Mouse (Mus musculus) hindbrain, postnatal 0 days (tissue): ENCODE data around the gene Fam186b. TPM values are rescaled to one million over a fixed set of nuclear protein-coding genes. Genes with fewer than 3 reads are reported as not detected.
A peak's percentile ranks its signal among the peaks of the same experiment; 100 is the strongest.
"Not testable (repeated sequence)": the region's sequence is repeated elsewhere in the genome, so short reads cannot be mapped to it uniquely, and the experiment has no call there.

Experiments
- ATAC-seq: fragments of 200-750 bp; cut with Nextera tagmentation; 2 replicates; pipeline ENCODE4 v1.8.0; 2017; ENCODE audit warnings: mild to moderate bottlenecking, moderate TSS enrichment, moderate library complexity
- DNase-seq: peaks from one replicate; pipeline ENCODE4 v3.0.0-alpha.2; 2015; ENCODE audit warnings: low spot score
- H3K27ac ChIP-seq: fragments of 300-500 bp; sonication (generic); 2 replicates; pipeline ENCODE4 v1.5.1; 2014; ENCODE audit warnings: mild to moderate bottlenecking
- H3K27me3 ChIP-seq: fragments of 300-500 bp; sonication (generic); 2 replicates; pipeline ENCODE4 v1.6.1; 2014; ENCODE audit warnings: low read length, mixed read lengths; ENCODE audit not compliant: insufficient read depth
- H3K36me3 ChIP-seq: fragments of 300-500 bp; sonication (generic); 2 replicates; pipeline ENCODE4 v1.6.1; 2014; ENCODE audit warnings: low read length, mixed read lengths; ENCODE audit not compliant: insufficient read depth
- H3K4me1 ChIP-seq: fragments of 300-500 bp; sonication (generic); 2 replicates; pipeline ENCODE4 v1.6.1; 2014; ENCODE audit warnings: antibody characterized with exemption, low read length, mixed read lengths; ENCODE audit not compliant: insufficient read depth
- H3K4me2 ChIP-seq: fragments of 300-500 bp; sonication (generic); 2 replicates; pipeline ENCODE4 v1.6.1; 2014; ENCODE audit warnings: low read depth, mild to moderate bottlenecking, low read length, moderate library complexity, mixed read lengths
- H3K4me3 ChIP-seq: fragments of 300-500 bp; sonication (generic); 2 replicates; pipeline ENCODE4 v1.5.1; 2014; ENCODE audit warnings: low read length
- H3K9ac ChIP-seq: fragments of 300-500 bp; sonication (generic); replicated peaks from 2 replicates; pipeline ENCODE4 v1.6.1; 2014; ENCODE audit warnings: mild to moderate bottlenecking, low read length, moderate library complexity, mixed read lengths
- H3K9me3 ChIP-seq: fragments of 300-500 bp; sonication (generic); 2 replicates; pipeline ENCODE4 v1.6.1; 2016; ENCODE audit warnings: low read length, mixed read lengths
- CTCF ChIP-seq: IDR thresholded peaks from 2 replicates; pipeline ENCODE4 v1.5.1; 2016; ENCODE audit warnings: antibody characterized with exemption, control low read depth, low read depth
- WGBS: fragments of 180-500 bp; shearing (Covaris S2); extraction: QIAGEN DNeasy Blood & Tissue Kit; methylation state at CpG from one replicate; pipeline ENCODE4 v1.1.7; 2014; 5-methylcytosine and 5-hydroxymethylcytosine counted together
- polyA plus RNA-seq: library from polyadenylated mRNA; unstranded; fragments of >200 nt; fragmentation: Nextera tagmentation; extraction: Ambion mirVana; gene quantifications from 2 replicates; pipeline ENCODE4 v1.2.1, GENCODE M21; 2015
- total RNA-seq: library from RNA; depleted of rRNA; stranded (reverse); fragments of >200 nt; gene quantifications from 2 replicates; pipeline ENCODE4 v1.2.3, GENCODE M21; 2014

The Fam186b gene
- total and polyA plus RNA-seq, 2 experiments from 2014 or later, result 1.3 TPM

DNA sequence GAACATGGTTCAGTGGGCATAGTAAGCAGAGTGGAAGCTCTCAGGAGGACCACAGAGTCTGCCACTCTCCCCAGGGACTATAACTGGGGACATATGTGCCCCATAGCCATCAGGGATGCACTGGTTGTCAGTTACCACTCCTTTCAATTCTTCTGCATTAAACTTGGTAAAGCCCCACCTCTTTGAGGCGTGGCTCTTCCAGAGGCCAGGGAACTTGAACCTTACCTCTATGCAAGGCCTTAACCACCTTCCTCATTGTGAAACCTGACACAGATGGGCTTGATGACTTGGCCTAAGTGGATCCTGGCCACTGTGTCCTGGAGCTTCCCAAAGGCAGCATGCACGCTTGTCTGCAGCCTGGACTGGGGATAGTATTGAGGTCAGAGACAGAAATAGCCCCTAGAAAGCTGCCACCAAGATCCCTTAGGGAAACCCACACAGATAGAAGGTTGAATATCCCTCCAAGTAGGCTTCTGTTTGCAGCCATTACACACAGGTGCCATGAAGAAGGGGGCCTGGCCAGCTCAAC is 41.1 kb downstream of the Fam186b start:
- 81% methylated on average over 2 of the region's 2 CpGs for WGBS

DNA sequence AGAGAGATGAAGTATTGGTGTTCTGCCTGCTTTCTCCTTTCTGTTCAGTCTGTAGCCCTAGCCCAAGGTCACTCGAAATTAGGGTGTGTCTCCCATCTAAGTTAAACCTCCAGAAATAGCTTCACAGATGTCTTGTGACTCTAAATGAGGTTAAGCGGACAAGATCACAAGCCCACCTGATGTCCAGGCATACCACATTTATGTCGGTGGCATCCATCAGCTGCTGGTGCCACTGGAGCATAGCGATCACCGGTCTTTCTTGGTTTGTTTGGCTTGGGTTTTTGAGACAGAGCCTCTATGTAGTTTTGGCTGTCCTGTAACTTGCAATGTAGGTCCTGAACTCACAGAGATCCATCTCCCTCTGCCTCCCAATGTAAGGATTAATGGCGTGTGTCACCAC is 41.9 kb downstream of the Fam186b start:
- WGBS, result 96% methylated on average over 6 of the region's 6 CpGs
- no peak overlapping the region for H3K27ac ChIP-seq
- H3K27me3 ChIP-seq, result no peaks in the 10 kb centered on the region
- H3K4me2 ChIP-seq, result no peak overlapping the region
- no peak overlapping the region for H3K4me3 ChIP-seq
- no peak for DNase-seq
- no peak for ATAC-seq
- H3K4me1 ChIP-seq, result 0 out of 2 replicates have a peak, but pooled peaks cover 3% of the 10 kb centered on the region
- peaks cover 9% of the 10 kb centered on the region; the same call in 1 of the 2 replicates for H3K36me3 ChIP-seq
- H3K9me3 ChIP-seq, result no peaks in the 10 kb centered on the region
- TF ChIP-seq CTCF, result no peak
- H3K9ac ChIP-seq, result no peak overlapping the region

More for the DNA sequence above, 41.1 kb downstream of the Fam186b start:
- DNase-seq (no peak), ATAC-seq (no peak)
- no peaks in the 10 kb centered on the region for H3K27me3 ChIP-seq
- H3K4me1 ChIP-seq, result 0 out of 2 replicates have a peak, but pooled peaks cover 3% of the 10 kb centered on the region
- H3K4me2 ChIP-seq, result no peak overlapping the region
- no peak overlapping the region for H3K27ac ChIP-seq
- TF ChIP-seq CTCF, result no peak
- H3K9me3 ChIP-seq, result no peaks in the 10 kb centered on the region
- 0 out of 2 replicates have a peak, but pooled peaks cover 1% of the 10 kb centered on the region for H3K36me3 ChIP-seq
- no peak overlapping the region for H3K4me3 ChIP-seq
- no peak overlapping the region for H3K9ac ChIP-seq

DNA sequence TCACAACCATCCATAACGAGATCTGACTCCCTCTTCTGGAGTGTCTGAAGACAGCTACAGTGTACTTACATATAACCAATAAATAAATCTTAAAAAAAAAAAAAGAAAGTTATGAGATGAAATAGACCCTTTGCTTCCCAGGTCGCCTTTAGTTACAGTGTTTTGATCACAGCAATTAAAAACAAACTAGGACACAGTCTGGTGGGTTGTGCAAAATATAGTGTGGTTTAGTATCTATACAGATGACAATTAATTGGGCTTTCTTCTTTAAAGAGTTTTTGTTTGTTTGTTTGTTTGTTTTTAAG is 42.6 kb downstream of the Fam186b start:
- not testable (repeated sequence) for H3K4me1 ChIP-seq, H3K27ac ChIP-seq, DNase-seq, H3K27me3 ChIP-seq, H3K9ac ChIP-seq, H3K9me3 ChIP-seq, ATAC-seq
- 0 out of 2 replicates have a peak, but pooled peaks have one; percentile 3 for TF ChIP-seq CTCF
- Histone ChIP-seq H3K4me2 (peak overlapping the region; percentile 60), H3K4me3 (peak overlapping the region; percentile 48; the same call in 1 of the 2 replicates), H3K36me3 (peaks cover 15% of the 10 kb centered on the region; the same call in 1 of the 2 replicates)
- WGBS, result 44% methylated on average over 2 of the region's 2 CpGs

DNA sequence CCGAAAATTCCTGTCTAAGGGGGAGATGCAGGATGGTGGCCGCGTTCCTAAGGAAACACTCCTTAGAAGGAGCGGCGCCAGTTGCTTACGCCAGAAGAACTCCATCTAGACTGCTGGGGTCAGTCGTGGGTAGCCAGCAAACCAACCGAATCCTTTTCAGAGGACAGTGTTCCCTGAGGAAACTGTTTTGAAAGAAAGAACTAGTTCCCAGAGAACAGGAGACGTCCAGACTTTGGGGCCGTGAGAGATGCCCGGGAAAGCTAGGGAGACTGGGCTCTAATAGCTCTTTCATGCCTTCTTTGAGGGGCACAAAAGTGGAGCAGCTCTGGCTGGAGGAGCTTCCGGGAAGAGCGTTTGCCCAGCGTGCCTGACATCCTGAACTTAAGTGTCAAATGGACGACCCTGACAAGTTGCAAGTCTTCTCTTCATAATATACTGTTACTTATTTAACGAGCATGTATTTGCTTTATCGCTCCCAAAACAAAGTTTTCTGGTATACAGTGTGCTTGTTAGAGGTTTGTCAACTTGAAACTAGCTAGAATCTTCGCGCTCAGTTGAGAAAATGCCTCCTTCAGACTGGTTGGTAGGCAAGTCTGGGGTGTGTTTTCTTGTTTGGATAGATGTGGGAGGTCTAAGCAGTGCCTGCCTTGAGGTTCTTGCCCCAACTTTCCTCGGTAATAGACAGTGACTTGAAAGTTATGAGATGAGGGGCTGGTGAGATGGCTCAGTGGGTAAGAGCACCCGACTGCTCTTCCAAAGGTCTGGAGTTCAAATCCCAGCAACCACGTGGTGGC is 43.1 kb downstream of the Fam186b start:
- Histone ChIP-seq H3K27me3 (no peaks in the 10 kb centered on the region), H3K4me2 (peak overlapping the region; percentile 60), H3K4me1 (0 out of 2 replicates have a peak, but pooled peaks cover 3% of the 10 kb centered on the region), H3K9ac (peak overlapping the region; percentile 51), H3K9me3 (no peaks in the 10 kb centered on the region), H3K27ac (peak overlapping the region; percentile 94), H3K36me3 (peaks cover 20% of the 10 kb centered on the region; the same call in 1 of the 2 replicates), H3K4me3 (peak overlapping the region; percentile 48)
- TF ChIP-seq CTCF, result peak; percentile 45
- WGBS, result 5% methylated on average over 22 of the region's 22 CpGs
- ATAC-seq (peak; percentile 71), DNase-seq (peak; percentile 83)

DNA sequence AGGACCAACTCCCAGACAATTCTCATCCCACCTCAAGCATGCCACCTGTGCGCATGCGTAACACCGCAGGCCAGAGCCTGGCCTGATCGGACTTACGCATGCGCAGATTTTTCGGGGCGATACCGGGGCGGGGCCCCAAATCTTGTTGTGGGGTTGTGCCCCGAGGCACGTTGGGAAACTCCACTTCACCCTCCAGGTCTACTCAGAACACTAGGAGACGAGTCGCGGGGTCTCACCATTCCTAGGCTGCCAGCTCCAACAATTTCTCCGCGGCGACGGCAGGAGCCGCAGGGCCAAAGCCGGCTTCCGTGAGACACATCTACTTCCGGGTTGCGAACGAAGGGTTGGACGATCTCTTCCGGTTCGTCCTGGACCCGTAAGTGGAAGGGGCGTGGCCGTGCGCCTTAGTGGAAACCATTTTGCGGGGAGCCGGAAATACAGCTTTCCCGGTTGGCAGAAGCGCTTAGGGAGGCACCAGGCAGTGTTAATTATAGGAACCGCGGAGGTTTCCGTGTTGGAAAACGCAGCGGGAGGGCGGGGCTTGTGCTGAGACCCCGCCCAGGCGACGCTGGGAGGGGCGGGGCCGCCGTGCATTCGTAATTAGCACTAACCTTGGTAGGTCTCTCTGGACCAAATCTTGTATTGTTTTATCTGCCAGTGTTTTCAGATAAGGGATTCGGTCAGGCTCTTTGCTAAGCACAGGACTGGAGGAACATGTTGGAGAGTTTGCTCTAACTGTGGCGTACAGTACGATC is 43.9 kb downstream of the Fam186b start, which contains the start of gene Mcrs1:
Mcrs1 (minus strand) TSS at position 336 of the 755 bp plus-strand sequence.
- H3K9me3 ChIP-seq, result no peaks in the 10 kb centered on the region
- peak within 1 kb of the TSS; percentile 51 for H3K9ac ChIP-seq
- H3K4me3 ChIP-seq, result peak within 1 kb of the TSS; percentile 48
- peak within 1 kb of the TSS; percentile 94 for H3K27ac ChIP-seq
- H3K4me2 ChIP-seq, result peak within 1 kb of the TSS; percentile 60
- no peaks in the 10 kb centered on the region for H3K27me3 ChIP-seq
- ATAC-seq (peak; percentile 95), DNase-seq (peak; percentile 100)
- 0 out of 2 replicates have a peak, but pooled peaks have one; percentile 15 for TF ChIP-seq CTCF
- 0 out of 2 replicates have a peak, but pooled peaks cover 3% of the 10 kb centered on the region for H3K4me1 ChIP-seq
- WGBS, result under 1% methylated on average over 52 of the region's 52 CpGs
- peaks cover 26% of the 10 kb centered on the region for H3K36me3 ChIP-seq

DNA sequence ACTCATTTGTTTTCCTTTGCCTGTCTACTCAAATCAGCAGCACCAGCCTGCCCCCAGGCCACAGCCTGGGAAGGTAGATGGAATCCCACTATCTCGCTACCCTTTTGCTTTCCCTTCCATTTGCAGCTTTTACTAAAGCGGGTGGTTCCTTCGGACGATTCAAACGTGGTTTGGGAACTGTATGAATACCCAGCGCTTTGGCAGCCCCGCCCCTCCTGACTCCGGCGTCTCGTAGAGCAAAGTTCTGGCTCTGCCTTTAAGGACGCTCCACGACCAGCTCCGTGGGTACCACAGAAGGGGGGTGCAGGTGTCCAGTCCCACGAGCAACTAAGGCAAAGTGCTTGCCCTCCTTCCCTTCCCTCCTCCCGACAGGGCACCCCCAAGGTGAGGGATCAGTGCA is 44.6 kb downstream of the Fam186b start:
- not testable (repeated sequence) for H3K9me3 ChIP-seq, H3K27me3 ChIP-seq, H3K4me1 ChIP-seq, ATAC-seq, H3K27ac ChIP-seq, DNase-seq
- Histone ChIP-seq H3K9ac (peak overlapping the region; percentile 51; the same call in 1 of the 2 replicates), H3K4me3 (peak overlapping the region; percentile 48), H3K36me3 (peaks cover 33% of the 10 kb centered on the region), H3K4me2 (peak overlapping the region; percentile 60)
- 1% methylated on average over 14 of the region's 15 CpGs for WGBS
